Mouse (Mus musculus): ENCODE data around the gene Polr2j. TPM values are rescaled to one million over a fixed set of nuclear protein-coding genes. Genes with fewer than 3 reads are reported as not detected.
A peak's percentile ranks its signal among the peaks of the same experiment; 100 is the strongest.

Polr2j gene
- polyA plus RNA-seq, 1 experiment from 2014 or later: 233 TPM

DNA sequence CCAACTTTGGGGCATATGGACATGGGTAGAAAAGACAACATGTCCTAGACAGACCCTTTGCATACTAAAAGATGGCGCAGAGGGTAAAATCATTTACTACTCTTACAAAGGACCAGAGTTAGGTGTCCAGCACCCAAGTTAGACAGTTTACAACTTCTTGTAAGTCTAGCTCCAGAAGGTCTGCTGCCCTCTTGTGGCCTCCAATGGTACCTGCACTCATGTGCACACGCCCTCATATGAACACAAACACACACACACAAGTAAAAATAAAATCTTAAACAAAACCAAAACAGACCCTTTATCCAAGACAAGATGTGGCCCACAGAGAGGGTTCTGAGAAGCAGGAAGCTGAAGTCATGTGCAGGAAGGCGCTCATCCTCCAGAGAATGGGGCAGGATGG is 51.6 kb downstream of the Polr2j start:
- no peak overlapping the region for H3K27ac ChIP-seq (replicated peaks; ENCODE audit: low read depth, low read length)
- WGBS: 93% methylated on average over 3 of the region's 3 CpGs
- no peak overlapping the region for H3K4me2 ChIP-seq (ENCODE audit: low read length)
- peaks cover 17% of the 10 kb centered on the region; the same call in 1 of the 2 replicates for H3K4me1 ChIP-seq (ENCODE audit: control insufficient read depth, insufficient read depth, low read length)
- DNase-seq (no peak), ATAC-seq (ENCODE audit: low FRiP score, low TSS enrichment) (no peak)
- H3K4me3 ChIP-seq (replicated peaks; ENCODE audit: low read depth, low read length): no peak overlapping the region
- no peak overlapping the region for H3K9ac ChIP-seq (replicated peaks; ENCODE audit: low read length)
- peaks cover 12% of the 10 kb centered on the region; the same call in 1 of the 2 replicates for H3K36me3 ChIP-seq (ENCODE audit: control insufficient read depth, insufficient read depth, low read length)
- no peaks in the 10 kb centered on the region for H3K27me3 ChIP-seq (ENCODE audit: control insufficient read depth, insufficient read depth, low read length)
- H3K9me3 ChIP-seq (ENCODE audit: control insufficient read depth, low read length): no peaks in the 10 kb centered on the region

DNA sequence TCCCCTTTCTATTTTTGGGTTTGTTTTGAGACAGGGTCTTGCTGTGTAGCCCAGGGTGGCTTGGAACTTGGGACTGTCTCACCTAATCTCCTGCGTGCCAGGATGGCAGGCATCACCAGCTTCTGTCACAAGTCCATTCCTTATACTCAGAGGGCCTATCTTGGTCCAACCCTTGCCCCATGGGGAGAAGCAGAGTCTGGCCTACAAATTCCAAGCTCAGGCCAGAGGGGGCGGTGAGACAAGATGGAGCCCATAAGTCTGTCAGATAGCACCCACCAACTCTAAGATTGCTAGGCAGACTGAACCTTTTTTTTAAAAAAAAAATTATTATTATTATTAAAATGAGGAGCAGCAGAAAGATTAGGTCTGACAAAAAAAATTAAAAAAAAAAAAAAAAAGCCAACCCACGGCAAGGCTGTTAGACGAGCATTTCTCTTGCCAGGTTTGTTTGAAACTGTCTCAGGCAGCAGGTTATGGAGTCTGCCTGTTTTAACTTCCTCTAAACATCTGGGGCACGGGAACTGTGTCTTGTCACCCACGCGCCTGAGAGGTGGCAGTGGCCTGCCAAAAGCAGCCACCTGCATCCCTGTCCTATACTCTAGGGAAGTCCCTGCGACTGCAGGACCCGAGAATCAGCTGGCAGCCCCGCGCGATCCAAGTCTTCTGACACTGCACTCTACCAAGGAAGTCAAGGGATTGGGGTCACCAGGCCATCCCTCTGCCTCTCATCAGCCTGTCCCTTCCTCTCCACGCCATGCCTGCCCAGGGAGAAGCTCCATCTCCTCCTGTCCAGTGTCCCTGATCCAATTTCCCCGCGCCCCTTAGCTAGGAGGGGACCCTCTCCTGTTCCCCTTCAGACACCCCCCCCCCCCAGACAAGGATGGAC is 53.4 kb downstream of the Polr2j start:
- H3K27ac ChIP-seq (replicated peaks; ENCODE audit: low read depth, low read length): peak overlapping the region; percentile 79
- H3K27me3 ChIP-seq (ENCODE audit: control insufficient read depth, insufficient read depth, low read length): no peaks in the 10 kb centered on the region
- H3K4me1 ChIP-seq (ENCODE audit: control insufficient read depth, insufficient read depth, low read length): peaks cover 17% of the 10 kb centered on the region; the same call in 1 of the 2 replicates
- ATAC-seq (ENCODE audit: low FRiP score, low TSS enrichment): peak; percentile 51
- 12% methylated on average over 15 of the region's 15 CpGs for WGBS
- peak overlapping the region; percentile 58 for H3K4me3 ChIP-seq (replicated peaks; ENCODE audit: low read depth, low read length)
- peak overlapping the region; percentile 68 for H3K9ac ChIP-seq (replicated peaks; ENCODE audit: low read length)
- DNase-seq: peak; percentile 59
- H3K36me3 ChIP-seq (ENCODE audit: control insufficient read depth, insufficient read depth, low read length): peaks cover 12% of the 10 kb centered on the region; the same call in 1 of the 2 replicates
- H3K4me2 ChIP-seq (ENCODE audit: low read length): peak overlapping the region; percentile 93
- H3K9me3 ChIP-seq (ENCODE audit: control insufficient read depth, low read length): no peaks in the 10 kb centered on the region

- Histone ChIP-seq H3K27ac (replicated peaks; ENCODE audit: low read depth, low read length) (peak within 1 kb of the TSS; percentile 79), H3K27me3 (ENCODE audit: control insufficient read depth, insufficient read depth, low read length) (no peaks in the 10 kb centered on the region), H3K9ac (replicated peaks; ENCODE audit: low read length) (peak within 1 kb of the TSS; percentile 68), H3K4me2 (ENCODE audit: low read length) (peak within 1 kb of the TSS; percentile 93), H3K9me3 (ENCODE audit: control insufficient read depth, low read length) (no peaks in the 10 kb centered on the region), H3K4me1 (ENCODE audit: control insufficient read depth, insufficient read depth, low read length) (peaks cover 17% of the 10 kb centered on the region; the same call in 1 of the 2 replicates), H3K4me3 (replicated peaks; ENCODE audit: low read depth, low read length) (peak within 1 kb of the TSS; percentile 58), H3K36me3 (ENCODE audit: control insufficient read depth, insufficient read depth, low read length) (peaks cover 6% of the 10 kb centered on the region; the same call in 1 of the 2 replicates)
- DNase-seq (peak; percentile 94), ATAC-seq (ENCODE audit: low FRiP score, low TSS enrichment) (peak; percentile 89)
- 2% methylated on average over 47 of the region's 49 CpGs for WGBS
Measured at GRCm38 (mm10) chr5:136170512-136171362, 54.3 kb downstream of the Polr2j start, which contains the start of gene Orai2. TSS of gene Orai2 (minus strand) at chr5:136170713.

DNA sequence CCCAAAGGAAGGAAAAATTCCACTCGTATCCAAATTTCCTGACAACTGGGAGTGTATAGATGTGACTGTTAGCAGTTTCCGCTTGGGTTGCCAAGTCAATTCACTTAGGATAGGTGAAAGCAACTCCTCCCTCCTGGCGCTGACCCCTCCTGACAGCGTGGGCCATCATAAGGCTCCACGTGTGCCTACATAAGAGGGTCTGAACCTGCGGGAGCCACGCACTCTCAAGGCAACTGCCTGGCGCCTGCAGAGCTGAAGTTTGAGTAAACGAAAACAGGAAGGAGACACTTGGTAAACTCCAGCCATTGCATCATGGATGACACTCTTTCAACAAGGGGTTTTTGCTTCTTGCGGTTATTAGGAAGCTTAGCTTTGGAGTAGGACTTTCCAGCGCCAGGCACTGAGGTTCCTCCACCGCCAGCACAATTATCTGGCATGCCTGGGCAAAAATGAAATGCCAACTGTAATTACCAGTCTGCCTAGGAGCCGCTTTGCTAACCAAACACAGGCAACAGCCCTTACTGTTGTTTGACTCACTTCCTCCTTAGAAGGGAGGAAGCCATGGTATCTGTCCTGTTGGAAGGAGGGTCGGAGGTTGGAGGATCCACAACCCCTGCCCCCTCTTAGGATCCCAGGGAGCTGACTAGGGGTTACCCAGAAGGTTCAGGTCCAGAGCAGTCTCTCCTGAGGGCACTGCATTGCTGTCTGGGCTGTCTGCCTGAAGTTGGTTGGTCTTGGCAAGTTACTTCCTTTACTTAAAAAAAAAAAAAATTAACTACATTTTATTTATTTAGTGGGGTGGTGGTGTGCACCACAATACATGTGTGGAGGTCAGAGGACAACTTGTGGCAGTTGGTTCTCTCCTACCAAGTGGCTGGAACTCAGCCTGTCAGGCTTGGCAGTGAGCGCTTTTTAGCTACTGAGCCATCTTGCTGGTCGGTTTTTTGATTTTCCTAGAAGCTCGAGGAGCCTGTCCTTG is 55.2 kb downstream of the Polr2j start:
- H3K36me3 ChIP-seq (ENCODE audit: control insufficient read depth, insufficient read depth, low read length): peaks cover 3% of the 10 kb centered on the region; the same call in 1 of the 2 replicates
- H3K4me2 ChIP-seq (ENCODE audit: low read length): peak overlapping the region; percentile 93
- no peaks in the 10 kb centered on the region for H3K9me3 ChIP-seq (ENCODE audit: control insufficient read depth, low read length)
- peak overlapping the region; percentile 58 for H3K4me3 ChIP-seq (replicated peaks; ENCODE audit: low read depth, low read length)
- H3K4me1 ChIP-seq (ENCODE audit: control insufficient read depth, insufficient read depth, low read length): peaks cover 17% of the 10 kb centered on the region; the same call in 1 of the 2 replicates
- peak overlapping the region; percentile 68; the same call in 1 of the 2 replicates for H3K9ac ChIP-seq (replicated peaks; ENCODE audit: low read length)
- DNase-seq: peak; percentile 9
- H3K27me3 ChIP-seq (ENCODE audit: control insufficient read depth, insufficient read depth, low read length): no peaks in the 10 kb centered on the region
- WGBS: 40% methylated on average over 17 of the region's 17 CpGs
- ATAC-seq (ENCODE audit: low FRiP score, low TSS enrichment): no peak
- 0 out of 2 replicates have a peak overlapping the region, but pooled peaks have one; percentile 79 for H3K27ac ChIP-seq (replicated peaks; ENCODE audit: low read depth, low read length)

Small RNA genes within 50 kb of the gene (microRNA-seq; reads per million reads assigned to microRNA genes)
- 0.88 reads per million for gene Mir7035

Other genes starting within 250 kb of the Polr2j start
- 5.5 and 6.4 TPM in 2 replicates for gene Hspb1, start 228.7 kb upstream of the Polr2j start, polyA plus RNA-seq (2014; fragmentation: Nextera tagmentation; extraction: Ambion mirVana)
- 420 and 582 TPM in 2 replicates for gene Ywhag, start 182.0 kb upstream of the Polr2j start, polyA plus RNA-seq (2014; fragmentation: Nextera tagmentation; extraction: Ambion mirVana)
- gene Ssc4d, start 142.1 kb upstream of the Polr2j start, polyA plus RNA-seq (2014; fragmentation: Nextera tagmentation; extraction: Ambion mirVana): 1.4 and 1.9 TPM in 2 replicates
- 0.16 TPM in 1 of 2 replicates, not detected in the other for gene Zp3, start 136.5 kb upstream of the Polr2j start, polyA plus RNA-seq (2014; fragmentation: Nextera tagmentation; extraction: Ambion mirVana)
- gene Dtx2, start 121.8 kb upstream of the Polr2j start, polyA plus RNA-seq (2014; fragmentation: Nextera tagmentation; extraction: Ambion mirVana): 23.0 and 24.0 TPM in 2 replicates
- not detected in 2 replicates for gene Upk3b, start 78.1 kb upstream of the Polr2j start, polyA plus RNA-seq (2014; fragmentation: Nextera tagmentation; extraction: Ambion mirVana)
- not detected in 2 replicates for gene Upk3bl, start 62.1 kb upstream of the Polr2j start, polyA plus RNA-seq (2014; fragmentation: Nextera tagmentation; extraction: Ambion mirVana)
- 16.9 and 17.1 TPM in 2 replicates for gene Rasa4, start 32.7 kb upstream of the Polr2j start, polyA plus RNA-seq (2014; fragmentation: Nextera tagmentation; extraction: Ambion mirVana)
- 22.7 and 24.5 TPM in 2 replicates for gene Lrwd1, start 19.4 kb downstream of the Polr2j start, polyA plus RNA-seq (2014; fragmentation: Nextera tagmentation; extraction: Ambion mirVana)
- 16.8 and 20.0 TPM in 2 replicates for gene Alkbh4, start 19.5 kb downstream of the Polr2j start, polyA plus RNA-seq (2014; fragmentation: Nextera tagmentation; extraction: Ambion mirVana)
- 38.2 and 46.8 TPM in 2 replicates for gene Orai2, start 54.1 kb downstream of the Polr2j start, polyA plus RNA-seq (2014; fragmentation: Nextera tagmentation; extraction: Ambion mirVana)
- 60.8 and 67.1 TPM in 2 replicates for gene Prkrip1, start 82.3 kb downstream of the Polr2j start, polyA plus RNA-seq (2014; fragmentation: Nextera tagmentation; extraction: Ambion mirVana)
- gene Sh2b2, start 129.9 kb downstream of the Polr2j start, polyA plus RNA-seq (2014; fragmentation: Nextera tagmentation; extraction: Ambion mirVana): 23.9 and 30.8 TPM in 2 replicates